Mouse (Mus musculus): ENCODE measurements around the gene Tmem131l. TPM values are rescaled to one million over a fixed set of nuclear protein-coding genes. Genes with fewer than 3 reads are reported as not detected.

Gene Tmem131l
- polyA plus RNA-seq, 1 experiment from 2014 or later: 87.7 TPM

GRCm38 (mm10) chr3:83947476-83948245, 92.3 kb downstream of the Tmem131l start:
- Histone ChIP-seq H3K27ac (ENCODE audit: low read depth, low read length) (no peak overlapping the region), H3K4me2 (ENCODE audit: low read depth) (no peak overlapping the region), H3K4me1 (ENCODE audit: control insufficient read depth, insufficient read depth, low read length) (peaks cover 3% of the 10 kb centered on the region; the same call in 1 of the 2 replicates), H3K27me3 (ENCODE audit: control insufficient read depth, insufficient read depth, low read length) (no peaks in the 10 kb centered on the region), H3K4me3 (ENCODE audit: low read depth, low read length) (no peak overlapping the region), H3K36me3 (ENCODE audit: control insufficient read depth, insufficient read depth, low read length) (0 out of 2 replicates have a peak, but pooled peaks cover 2% of the 10 kb centered on the region), H3K9ac (ENCODE audit: low read length) (no peak overlapping the region), H3K9me3 (ENCODE audit: control insufficient read depth, low read length) (no peaks in the 10 kb centered on the region)
- 58% methylated on average over 8 of the region's 8 CpGs for WGBS
- DNase-seq (ENCODE audit: low spot score) (no peak), ATAC-seq (ENCODE audit: insufficient read depth, low FRiP score, low TSS enrichment) (no peak)

GRCm38 (mm10) chr3:83946848-83947247, 93.1 kb downstream of the Tmem131l start:
- Histone ChIP-seq H3K9me3 (ENCODE audit: control insufficient read depth, low read length) (no peaks in the 10 kb centered on the region), H3K27me3 (ENCODE audit: control insufficient read depth, insufficient read depth, low read length) (no peaks in the 10 kb centered on the region), H3K4me2 (ENCODE audit: low read depth) (no peak overlapping the region), H3K4me3 (ENCODE audit: low read depth, low read length) (no peak overlapping the region), H3K9ac (ENCODE audit: low read length) (no peak overlapping the region), H3K4me1 (ENCODE audit: control insufficient read depth, insufficient read depth, low read length) (peaks cover 3% of the 10 kb centered on the region; the same call in 1 of the 2 replicates), H3K36me3 (ENCODE audit: control insufficient read depth, insufficient read depth, low read length) (0 out of 2 replicates have a peak, but pooled peaks cover 2% of the 10 kb centered on the region), H3K27ac (ENCODE audit: low read depth, low read length) (no peak overlapping the region)
- DNase-seq (ENCODE audit: low spot score) (no peak), ATAC-seq (ENCODE audit: insufficient read depth, low FRiP score, low TSS enrichment) (no peak)
- 82% methylated on average over 1 of the region's 1 CpGs for WGBS

DNA sequence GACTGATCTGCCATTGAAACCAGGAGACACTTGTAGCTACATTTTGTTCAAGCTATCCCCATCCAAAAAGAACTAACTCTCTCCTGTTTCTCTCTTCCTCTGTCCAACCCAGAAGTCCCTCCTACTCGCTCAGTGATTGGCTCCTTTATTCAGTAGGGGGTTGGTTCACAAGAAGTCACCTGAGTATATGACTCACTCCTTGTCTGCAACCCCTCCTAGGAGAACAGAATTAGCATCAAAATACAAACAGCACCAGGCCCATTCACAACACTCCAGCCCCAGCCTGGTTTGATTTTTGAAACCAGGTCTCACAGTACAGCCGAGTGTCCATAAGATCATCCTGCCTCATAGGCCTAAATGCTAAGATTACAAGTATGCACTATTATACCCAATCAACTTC, 96.3 kb downstream of the Tmem131l start:
- ATAC-seq (ENCODE audit: insufficient read depth, low FRiP score, low TSS enrichment) (no peak), DNase-seq (ENCODE audit: low spot score) (no peak)
- Histone ChIP-seq H3K9ac (ENCODE audit: low read length) (no peak overlapping the region), H3K9me3 (ENCODE audit: control insufficient read depth, low read length) (no peaks in the 10 kb centered on the region), H3K4me1 (ENCODE audit: control insufficient read depth, insufficient read depth, low read length) (peaks cover 3% of the 10 kb centered on the region; the same call in 1 of the 2 replicates), H3K4me2 (ENCODE audit: low read depth) (no peak overlapping the region), H3K27ac (ENCODE audit: low read depth, low read length) (no peak overlapping the region), H3K27me3 (ENCODE audit: control insufficient read depth, insufficient read depth, low read length) (no peaks in the 10 kb centered on the region), H3K36me3 (ENCODE audit: control insufficient read depth, insufficient read depth, low read length) (peaks cover 7% of the 10 kb centered on the region; the same call in 1 of the 2 replicates), H3K4me3 (ENCODE audit: low read depth, low read length) (no peak overlapping the region)
- WGBS: 77% methylated on average over 2 of the region's 2 CpGs

DNA sequence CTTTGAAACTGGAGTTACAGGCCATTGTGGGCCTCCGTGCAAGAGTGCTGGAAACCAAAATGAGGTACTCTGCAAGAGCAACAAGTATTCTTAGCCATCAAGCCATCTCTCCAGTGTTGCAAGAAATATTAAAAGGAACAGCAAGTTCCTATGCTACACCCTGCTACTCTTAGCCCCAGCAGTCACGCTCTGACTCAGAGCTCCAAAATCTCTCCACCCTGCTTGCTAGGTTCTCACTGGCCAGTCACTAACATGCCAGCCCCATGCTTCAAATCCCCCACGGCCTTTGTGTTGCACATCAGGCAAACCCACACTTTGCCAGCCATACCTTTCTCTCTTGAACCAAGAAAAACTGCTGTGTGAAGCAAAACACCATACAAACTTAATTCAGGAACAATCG, 96.8 kb downstream of the Tmem131l start:
- no peaks in the 10 kb centered on the region for H3K9me3 ChIP-seq (ENCODE audit: control insufficient read depth, low read length)
- ATAC-seq (ENCODE audit: insufficient read depth, low FRiP score, low TSS enrichment): no peak
- H3K4me2 ChIP-seq (ENCODE audit: low read depth): no peak overlapping the region
- no peak for DNase-seq (ENCODE audit: low spot score)
- H3K36me3 ChIP-seq (ENCODE audit: control insufficient read depth, insufficient read depth, low read length): peaks cover 7% of the 10 kb centered on the region; the same call in 1 of the 2 replicates
- H3K27ac ChIP-seq (ENCODE audit: low read depth, low read length): no peak overlapping the region
- H3K9ac ChIP-seq (ENCODE audit: low read length): no peak overlapping the region
- H3K4me3 ChIP-seq (ENCODE audit: low read depth, low read length): no peak overlapping the region
- H3K27me3 ChIP-seq (ENCODE audit: control insufficient read depth, insufficient read depth, low read length): no peaks in the 10 kb centered on the region
- peaks cover 3% of the 10 kb centered on the region; the same call in 1 of the 2 replicates for H3K4me1 ChIP-seq (ENCODE audit: control insufficient read depth, insufficient read depth, low read length)
- WGBS: 84% methylated on average over 4 of the region's 4 CpGs

GRCm38 (mm10) chr3:83941921-83942320, 98.1 kb downstream of the Tmem131l start:
- Histone ChIP-seq H3K9me3 (ENCODE audit: control insufficient read depth, low read length) (no peaks in the 10 kb centered on the region), H3K9ac (ENCODE audit: low read length) (no peak overlapping the region), H3K27me3 (ENCODE audit: control insufficient read depth, insufficient read depth, low read length) (no peaks in the 10 kb centered on the region), H3K36me3 (ENCODE audit: control insufficient read depth, insufficient read depth, low read length) (peaks cover 10% of the 10 kb centered on the region; the same call in 1 of the 2 replicates), H3K27ac (ENCODE audit: low read depth, low read length) (no peak overlapping the region), H3K4me2 (ENCODE audit: low read depth) (no peak overlapping the region), H3K4me3 (ENCODE audit: low read depth, low read length) (no peak overlapping the region), H3K4me1 (ENCODE audit: control insufficient read depth, insufficient read depth, low read length) (no peaks in the 10 kb centered on the region)
- no peak for DNase-seq (ENCODE audit: low spot score)
- WGBS: 87% methylated on average over 4 of the region's 4 CpGs
- ATAC-seq (ENCODE audit: insufficient read depth, low FRiP score, low TSS enrichment): no peak

- ATAC-seq (ENCODE audit: insufficient read depth, low FRiP score, low TSS enrichment): no peak
- no peaks in the 10 kb centered on the region for H3K9me3 ChIP-seq (ENCODE audit: control insufficient read depth, low read length)
- no peak overlapping the region for H3K9ac ChIP-seq (ENCODE audit: low read length)
- H3K27me3 ChIP-seq (ENCODE audit: control insufficient read depth, insufficient read depth, low read length): no peaks in the 10 kb centered on the region
- H3K36me3 ChIP-seq (ENCODE audit: control insufficient read depth, insufficient read depth, low read length): peaks cover 21% of the 10 kb centered on the region
- H3K27ac ChIP-seq (ENCODE audit: low read depth, low read length): no peak overlapping the region
- no peak overlapping the region for H3K4me3 ChIP-seq (ENCODE audit: low read depth, low read length)
- no peak overlapping the region for H3K4me2 ChIP-seq (ENCODE audit: low read depth)
- WGBS: 31% methylated on average over 5 of the region's 5 CpGs
- no peak for DNase-seq (ENCODE audit: low spot score)
- H3K4me1 ChIP-seq (ENCODE audit: control insufficient read depth, insufficient read depth, low read length): no peaks in the 10 kb centered on the region
Measured at GRCm38 (mm10) chr3:83938871-83939270, 101.1 kb downstream of the Tmem131l start.

GRCm38 (mm10) chr3:83934514-83934913, 105.5 kb downstream of the Tmem131l start:
- Histone ChIP-seq H3K27ac (ENCODE audit: low read depth, low read length) (no peak overlapping the region), H3K4me2 (ENCODE audit: low read depth) (no peak overlapping the region), H3K9ac (ENCODE audit: low read length) (no peak overlapping the region), H3K4me1 (ENCODE audit: control insufficient read depth, insufficient read depth, low read length) (no peaks in the 10 kb centered on the region), H3K27me3 (ENCODE audit: control insufficient read depth, insufficient read depth, low read length) (no peaks in the 10 kb centered on the region), H3K9me3 (ENCODE audit: control insufficient read depth, low read length) (no peaks in the 10 kb centered on the region), H3K4me3 (ENCODE audit: low read depth, low read length) (no peak overlapping the region), H3K36me3 (ENCODE audit: control insufficient read depth, insufficient read depth, low read length) (peaks cover 27% of the 10 kb centered on the region)
- WGBS: 90% methylated on average over 10 of the region's 10 CpGs
- no peak for ATAC-seq (ENCODE audit: insufficient read depth, low FRiP score, low TSS enrichment)
- no peak for DNase-seq (ENCODE audit: low spot score)

- peaks cover 12% of the 10 kb centered on the region for H3K36me3 ChIP-seq (ENCODE audit: control insufficient read depth, insufficient read depth, low read length)
- H3K4me2 ChIP-seq (ENCODE audit: low read depth): no peak overlapping the region
- WGBS: 80% methylated on average over 11 of the region's 11 CpGs
- H3K9ac ChIP-seq (ENCODE audit: low read length): no peak overlapping the region
- H3K4me3 ChIP-seq (ENCODE audit: low read depth, low read length): no peak overlapping the region
- H3K27ac ChIP-seq (ENCODE audit: low read depth, low read length): no peak overlapping the region
- peak; percentile 56 for DNase-seq (ENCODE audit: low spot score)
- no peaks in the 10 kb centered on the region for H3K4me1 ChIP-seq (ENCODE audit: control insufficient read depth, insufficient read depth, low read length)
- H3K9me3 ChIP-seq (ENCODE audit: control insufficient read depth, low read length): no peaks in the 10 kb centered on the region
- no peak for ATAC-seq (ENCODE audit: insufficient read depth, low FRiP score, low TSS enrichment)
- no peaks in the 10 kb centered on the region for H3K27me3 ChIP-seq (ENCODE audit: control insufficient read depth, insufficient read depth, low read length)
Measured at GRCm38 (mm10) chr3:83915768-83916496, 124.0 kb downstream of the Tmem131l start.

Measured in neural tube, embryonic 11.5 days (tissue).